Mouse (Mus musculus): ENCODE data around the gene Arl15. TPM values are rescaled to one million over a fixed set of nuclear protein-coding genes. Genes with fewer than 3 reads are reported as not detected.
A peak's percentile ranks its signal among the peaks of the same experiment; 100 is the strongest.

The Arl15 gene
- polyA plus RNA-seq, 1 experiment from 2014 or later = 11.8 TPM

DNA sequence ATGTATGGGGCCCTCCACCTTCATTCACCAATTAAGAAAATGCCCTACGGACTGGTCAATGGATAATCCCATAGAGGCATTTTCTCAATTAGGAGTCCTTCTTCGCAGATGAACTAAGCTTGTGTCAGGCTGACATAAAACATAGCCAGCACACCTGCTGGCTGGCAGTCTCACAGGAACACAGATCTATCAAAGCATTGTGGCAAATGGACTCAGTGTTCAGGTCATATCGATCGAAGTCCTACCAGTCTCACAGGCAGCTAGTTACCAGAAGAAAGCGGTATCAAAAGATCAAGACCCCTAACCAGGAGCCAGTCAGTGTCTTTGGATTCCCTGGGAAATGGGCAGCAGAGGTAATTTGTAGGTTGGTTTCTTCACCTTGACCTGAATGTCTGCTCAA, 274.1 kb downstream of the Arl15 start:
- no peak overlapping the region for H3K4me3 ChIP-seq (ENCODE audit: low read depth, low read length)
- H3K9ac ChIP-seq = no peak overlapping the region
- H3K9me3 ChIP-seq (ENCODE audit: low read depth, low read length) = no peaks in the 10 kb centered on the region
- no peaks in the 10 kb centered on the region for H3K36me3 ChIP-seq (ENCODE audit: insufficient read depth)
- no peaks in the 10 kb centered on the region for H3K4me1 ChIP-seq (ENCODE audit: insufficient read depth)
- H3K4me2 ChIP-seq = no peak overlapping the region
- 94% methylated on average over 5 of the region's 5 CpGs for WGBS
- no peaks in the 10 kb centered on the region for H3K27me3 ChIP-seq (ENCODE audit: insufficient read depth, low read length)
- DNase-seq = no peak
- ATAC-seq (ENCODE audit: insufficient read depth) = no peak
- no peak for TF ChIP-seq CTCF (IDR thresholded peaks at IDR 0.05; ENCODE audit: low read depth)
- no peak overlapping the region for H3K27ac ChIP-seq (ENCODE audit: low read depth)

DNA sequence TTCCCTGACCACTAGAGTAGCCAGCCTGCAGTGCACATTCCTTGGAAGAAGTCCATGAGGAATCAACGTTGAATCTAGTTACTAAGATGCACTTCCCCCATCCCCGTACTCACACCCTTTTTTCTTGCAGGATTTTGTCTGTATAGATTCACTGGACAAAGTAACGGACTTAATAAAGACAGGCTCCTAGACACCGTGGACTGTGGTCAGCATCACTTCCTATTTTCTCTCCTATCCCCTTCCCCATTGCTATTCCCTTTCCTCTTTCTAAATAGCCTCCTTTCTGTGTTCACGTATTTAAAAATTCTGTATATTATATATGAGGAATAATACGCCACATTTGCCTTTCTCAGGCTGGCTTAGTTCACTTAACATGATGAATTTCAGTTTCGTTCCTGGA, 277.1 kb downstream of the Arl15 start:
- Histone ChIP-seq H3K4me3 (ENCODE audit: low read depth, low read length) (no peak overlapping the region), H3K9ac (no peak overlapping the region), H3K36me3 (ENCODE audit: insufficient read depth) (no peaks in the 10 kb centered on the region), H3K9me3 (ENCODE audit: low read depth, low read length) (no peaks in the 10 kb centered on the region), H3K27me3 (ENCODE audit: insufficient read depth, low read length) (no peaks in the 10 kb centered on the region), H3K4me2 (no peak overlapping the region), H3K4me1 (ENCODE audit: insufficient read depth) (no peaks in the 10 kb centered on the region), H3K27ac (ENCODE audit: low read depth) (no peak overlapping the region)
- TF ChIP-seq CTCF (IDR thresholded peaks at IDR 0.05; ENCODE audit: low read depth) = no peak
- DNase-seq (no peak), ATAC-seq (ENCODE audit: insufficient read depth) (no peak)
- whole genome bisulfite sequencing = 89% methylated on average over 7 of the region's 7 CpGs

- H3K36me3 ChIP-seq (ENCODE audit: insufficient read depth) = no peaks in the 10 kb centered on the region
- no peak overlapping the region for H3K27ac ChIP-seq (ENCODE audit: low read depth)
- H3K4me2 ChIP-seq = no peak overlapping the region
- no peak overlapping the region for H3K9ac ChIP-seq
- no peaks in the 10 kb centered on the region for H3K4me1 ChIP-seq (ENCODE audit: insufficient read depth)
- no peaks in the 10 kb centered on the region for H3K27me3 ChIP-seq (ENCODE audit: insufficient read depth, low read length)
- no peak for DNase-seq
- no peak for TF ChIP-seq CTCF (IDR thresholded peaks at IDR 0.05; ENCODE audit: low read depth)
- no peak for ATAC-seq (ENCODE audit: insufficient read depth)
- H3K4me3 ChIP-seq (ENCODE audit: low read depth, low read length) = no peak overlapping the region
- no peaks in the 10 kb centered on the region for H3K9me3 ChIP-seq (ENCODE audit: low read depth, low read length)
- WGBS = 68% methylated on average over 8 of the region's 8 CpGs
Observed at GRCm38 (mm10) chr13:114074471-114074870, 280.2 kb downstream of the Arl15 start.

- 68% methylated on average over 9 of the region's 9 CpGs for WGBS
- DNase-seq = peak; percentile 81
Observed at GRCm38 (mm10) chr13:114075724-114076384, 281.5 kb downstream of the Arl15 start.

GRCm38 (mm10) chr13:114077181-114077580, 282.9 kb downstream of the Arl15 start:
- H3K4me3 ChIP-seq (ENCODE audit: low read depth, low read length) = no peak overlapping the region
- no peaks in the 10 kb centered on the region for H3K27me3 ChIP-seq (ENCODE audit: insufficient read depth, low read length)
- no peaks in the 10 kb centered on the region for H3K4me1 ChIP-seq (ENCODE audit: insufficient read depth)
- no peaks in the 10 kb centered on the region for H3K36me3 ChIP-seq (ENCODE audit: insufficient read depth)
- TF ChIP-seq CTCF (IDR thresholded peaks at IDR 0.05; ENCODE audit: low read depth) = no peak
- H3K9ac ChIP-seq = no peak overlapping the region
- DNase-seq (no peak), ATAC-seq (ENCODE audit: insufficient read depth) (no peak)
- H3K9me3 ChIP-seq (ENCODE audit: low read depth, low read length) = no peaks in the 10 kb centered on the region
- no peak overlapping the region for H3K27ac ChIP-seq (ENCODE audit: low read depth)
- 86% methylated on average over 9 of the region's 9 CpGs for WGBS
- no peak overlapping the region for H3K4me2 ChIP-seq

More at GRCm38 (mm10) chr13:114075724-114076384, 281.5 kb downstream of the Arl15 start:
- H3K9ac ChIP-seq = no peak overlapping the region
- H3K27ac ChIP-seq (ENCODE audit: low read depth) = no peak overlapping the region
- H3K36me3 ChIP-seq (ENCODE audit: insufficient read depth) = no peaks in the 10 kb centered on the region
- no peaks in the 10 kb centered on the region for H3K9me3 ChIP-seq (ENCODE audit: low read depth, low read length)
- H3K4me2 ChIP-seq = no peak overlapping the region
- no peak for ATAC-seq (ENCODE audit: insufficient read depth)
- H3K4me1 ChIP-seq (ENCODE audit: insufficient read depth) = no peaks in the 10 kb centered on the region
- no peaks in the 10 kb centered on the region for H3K27me3 ChIP-seq (ENCODE audit: insufficient read depth, low read length)
- peak; percentile 74 for TF ChIP-seq CTCF (IDR thresholded peaks at IDR 0.05; ENCODE audit: low read depth)
- no peak overlapping the region for H3K4me3 ChIP-seq (ENCODE audit: low read depth, low read length)

GRCm38 (mm10) chr13:114077584-114078270, 283.4 kb downstream of the Arl15 start:
- Histone ChIP-seq H3K9me3 (ENCODE audit: low read depth, low read length) (no peaks in the 10 kb centered on the region), H3K36me3 (ENCODE audit: insufficient read depth) (no peaks in the 10 kb centered on the region), H3K9ac (no peak overlapping the region), H3K4me1 (ENCODE audit: insufficient read depth) (no peaks in the 10 kb centered on the region), H3K4me2 (no peak overlapping the region), H3K4me3 (ENCODE audit: low read depth, low read length) (no peak overlapping the region), H3K27ac (ENCODE audit: low read depth) (no peak overlapping the region), H3K27me3 (ENCODE audit: insufficient read depth, low read length) (no peaks in the 10 kb centered on the region)
- 65% methylated on average over 17 of the region's 17 CpGs for WGBS
- no peak for TF ChIP-seq CTCF (IDR thresholded peaks at IDR 0.05; ENCODE audit: low read depth)
- ATAC-seq (ENCODE audit: insufficient read depth) (peak; percentile 33; the same call in 1 of the 2 replicates), DNase-seq (peak; percentile 11)

DNA sequence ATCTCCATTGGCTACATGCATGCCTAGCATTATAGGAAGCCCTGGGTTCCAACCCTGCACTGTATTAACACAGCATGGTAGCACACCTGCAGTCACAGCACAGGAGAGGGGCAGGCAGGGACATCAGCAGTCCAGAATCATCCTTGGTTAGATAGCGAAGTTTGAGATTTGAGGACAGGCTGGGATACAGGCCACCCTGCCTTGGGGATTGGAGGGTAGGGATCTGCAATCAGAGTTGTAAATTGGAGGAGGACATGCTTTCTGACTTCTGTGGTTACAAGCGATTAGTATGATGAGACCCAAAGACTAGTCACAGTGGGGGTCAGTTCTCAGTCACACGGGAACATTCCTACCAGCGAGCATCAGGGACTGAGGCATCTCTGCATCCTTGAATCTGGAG, 284.5 kb downstream of the Arl15 start:
- H3K4me1 ChIP-seq (ENCODE audit: insufficient read depth) = no peaks in the 10 kb centered on the region

More for the DNA sequence above, 284.5 kb downstream of the Arl15 start:
- no peak for ATAC-seq (ENCODE audit: insufficient read depth)
- WGBS = 83% methylated on average over 4 of the region's 4 CpGs
- H3K27me3 ChIP-seq (ENCODE audit: insufficient read depth, low read length) = no peaks in the 10 kb centered on the region
- no peak overlapping the region for H3K27ac ChIP-seq (ENCODE audit: low read depth)
- H3K4me3 ChIP-seq (ENCODE audit: low read depth, low read length) = no peak overlapping the region
- H3K36me3 ChIP-seq (ENCODE audit: insufficient read depth) = no peaks in the 10 kb centered on the region
- H3K4me2 ChIP-seq = no peak overlapping the region
- DNase-seq = no peak
- no peaks in the 10 kb centered on the region for H3K9me3 ChIP-seq (ENCODE audit: low read depth, low read length)
- no peak for TF ChIP-seq CTCF (IDR thresholded peaks at IDR 0.05; ENCODE audit: low read depth)
- H3K9ac ChIP-seq = no peak overlapping the region
